Mouse (Mus musculus) heart, adult 11 months (tissue): ENCODE data around the gene Rpl4.
"Not testable (repeated sequence)": the region's sequence is repeated elsewhere in the genome, so short reads cannot be mapped to it uniquely, and the experiment has no call there.

ENCODE experiments used
- DNase-seq: peaks from one replicate; pipeline ENCODE4 v3.0.0; 2022

Rpl4 gene

GRCm38 (mm10) chr9:64172816-64173665 is at the start of gene Rpl4, which contains the start of gene Zwilch:
Gene Rpl4 (plus strand): TSS chr9:64173375.
Gene Zwilch (minus strand): TSS chr9:64173104.
- peak; percentile 98 for DNase-seq

GRCm38 (mm10) chr9:64124846-64125245 is 48.3 kb upstream of the Rpl4 start:
- DNase-seq: not testable (repeated sequence)

GRCm38 (mm10) chr9:64125307-64125706 is 47.9 kb upstream of the Rpl4 start:
- no peak for DNase-seq

- no peak for DNase-seq
Measured at GRCm38 (mm10) chr9:64126121-64126520, 47.1 kb upstream of the Rpl4 start.

- DNase-seq: peak; percentile 71
Measured at GRCm38 (mm10) chr9:64131623-64132022, 41.6 kb upstream of the Rpl4 start.

- not testable (repeated sequence) for DNase-seq
Measured at GRCm38 (mm10) chr9:64138896-64139295, 34.3 kb upstream of the Rpl4 start.

- DNase-seq: no peak
Measured at GRCm38 (mm10) chr9:64139879-64140278, 33.3 kb upstream of the Rpl4 start.

- DNase-seq: no peak
Measured at GRCm38 (mm10) chr9:64156641-64157040, 16.5 kb upstream of the Rpl4 start.

GRCm38 (mm10) chr9:64160471-64160870 is 12.7 kb upstream of the Rpl4 start:
- no peak for DNase-seq

- DNase-seq: not testable (repeated sequence)
Measured at GRCm38 (mm10) chr9:64169967-64170366, 3.2 kb upstream of the Rpl4 start.

- DNase-seq: peak; percentile 63
Measured at GRCm38 (mm10) chr9:64172145-64172815, 895 bp upstream of the Rpl4 start.

GRCm38 (mm10) chr9:64173666-64174220 is 568 bp downstream of the Rpl4 start:
- DNase-seq: no peak

GRCm38 (mm10) chr9:64174341-64174740 is 1.2 kb downstream of the Rpl4 start:
- DNase-seq: no peak

GRCm38 (mm10) chr9:64174766-64175165 is 1.6 kb downstream of the Rpl4 start:
- DNase-seq: no peak

- DNase-seq: no peak
Measured at GRCm38 (mm10) chr9:64175378-64175777, 2.2 kb downstream of the Rpl4 start.

- DNase-seq: no peak
Measured at GRCm38 (mm10) chr9:64178610-64178973, 5.4 kb downstream of the Rpl4 start.

GRCm38 (mm10) chr9:64178974-64179646 is 5.9 kb downstream of the Rpl4 start, which contains the start of gene Snapc5:
Gene Snapc5 (plus strand): TSS chr9:64179274.
- DNase-seq: peak; percentile 99

- DNase-seq: not testable (repeated sequence)
Measured at GRCm38 (mm10) chr9:64183295-64183694, 10.1 kb downstream of the Rpl4 start.

GRCm38 (mm10) chr9:64184166-64184840 is 11.1 kb downstream of the Rpl4 start:
- DNase-seq: no peak

GRCm38 (mm10) chr9:64193879-64194278 is 20.7 kb downstream of the Rpl4 start:
- DNase-seq: no peak

GRCm38 (mm10) chr9:64195554-64195953 is 22.4 kb downstream of the Rpl4 start:
- DNase-seq: peak; percentile 91

- DNase-seq: no peak
Measured at GRCm38 (mm10) chr9:64197524-64197923, 24.3 kb downstream of the Rpl4 start.
